Mouse (Mus musculus) adrenal gland, postnatal 10 days (tissue): ENCODE results near the gene 4930469K13Rik. TPM values are rescaled to one million over a fixed set of nuclear protein-coding genes. Genes with fewer than 3 reads are reported as not detected.

Experiments used
- DNase-seq: peaks from one replicate; pipeline ENCODE4 v3.0.0; 2021; ENCODE audit warnings: mixed read lengths
- total RNA-seq, 2 experiments: library from RNA; stranded (reverse); gene quantifications; 2 replicates each; pipeline ENCODE4 v1.2.3; 2021

The 4930469K13Rik gene
- total RNA-seq, 2 experiments from 2014 or later, result not detected

DNA sequence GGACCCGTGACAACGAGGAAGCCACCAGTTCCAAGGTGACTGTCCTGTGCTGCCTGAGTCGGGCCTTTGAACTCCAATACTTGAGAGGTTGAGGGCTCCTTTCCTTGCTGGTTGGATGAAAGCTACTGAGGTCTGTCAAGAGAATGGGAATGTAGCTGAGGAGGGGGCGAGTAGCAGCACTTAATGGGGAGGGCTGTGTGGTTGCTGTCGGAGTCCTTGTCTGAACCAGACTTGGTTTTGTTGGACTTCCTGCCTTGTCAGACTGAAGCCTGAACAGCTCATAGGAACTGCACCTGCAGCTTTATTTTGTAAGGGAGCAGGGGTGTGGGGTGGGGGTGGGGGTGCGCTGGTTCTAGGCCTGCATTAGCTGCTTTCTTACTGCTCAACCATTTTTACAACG lies 19.8 kb downstream of the 4930469K13Rik start:
- DNase-seq, result no peak

DNA sequence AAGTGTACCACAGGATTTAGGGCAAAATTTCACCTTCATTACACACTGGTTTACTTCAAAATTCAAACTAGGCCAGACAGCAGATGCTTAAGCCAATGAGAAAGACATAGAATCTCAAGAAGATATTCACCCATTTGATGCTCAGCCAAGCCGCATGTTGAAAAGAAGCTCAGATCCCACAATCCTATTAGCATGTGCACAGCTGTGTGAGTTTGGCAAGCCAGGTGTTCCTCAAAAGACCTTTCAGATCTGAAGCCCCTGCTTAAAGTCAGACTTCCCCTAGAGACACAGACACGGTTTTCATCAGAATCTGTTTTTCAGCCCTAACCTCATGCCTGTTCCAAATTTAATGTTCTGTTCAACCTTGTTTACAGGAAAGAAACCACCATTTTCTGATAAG lies 20.5 kb downstream of the 4930469K13Rik start:
- DNase-seq, result no peak

DNA sequence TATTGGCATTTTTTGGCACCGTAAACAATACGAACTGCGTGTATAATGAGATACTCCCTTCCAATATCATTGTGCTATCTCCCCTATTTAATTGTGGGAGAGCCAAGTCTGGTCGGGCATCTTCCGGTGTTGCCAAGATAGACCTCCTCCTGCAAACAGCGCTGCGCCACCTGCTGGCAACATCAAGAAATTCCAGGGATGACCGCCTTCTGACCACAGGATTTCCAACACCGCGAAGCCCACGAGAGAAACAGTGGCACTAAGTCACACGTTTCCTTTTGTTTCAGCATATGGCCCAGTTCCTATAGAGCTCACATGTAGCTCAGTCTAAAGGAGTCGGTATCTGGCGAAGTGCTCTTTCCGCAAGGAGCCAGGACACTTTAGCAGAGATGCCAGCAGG lies 24.6 kb downstream of the 4930469K13Rik start:
- peak; percentile 71 for DNase-seq

DNA sequence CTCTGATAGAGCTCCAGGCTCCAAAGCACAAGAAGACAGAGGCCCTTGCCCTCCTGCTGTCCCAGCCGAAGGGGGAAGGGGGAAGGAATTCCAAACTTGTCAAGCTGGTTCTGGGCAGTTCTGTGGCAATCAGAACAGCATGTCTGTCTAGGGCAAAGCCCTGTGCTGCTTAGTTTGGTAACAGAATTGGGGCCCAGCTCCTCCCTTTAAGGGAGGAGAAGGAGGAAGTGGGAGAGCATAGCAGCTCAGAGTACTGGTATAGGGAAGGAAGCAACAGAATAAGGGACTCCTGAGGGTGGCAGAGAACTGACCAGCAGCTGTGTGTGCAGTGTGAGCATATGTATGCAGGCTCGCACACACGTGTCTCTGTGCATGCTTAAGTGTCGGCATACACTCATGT lies 26.0 kb downstream of the 4930469K13Rik start:
- DNase-seq, result no peak

DNA sequence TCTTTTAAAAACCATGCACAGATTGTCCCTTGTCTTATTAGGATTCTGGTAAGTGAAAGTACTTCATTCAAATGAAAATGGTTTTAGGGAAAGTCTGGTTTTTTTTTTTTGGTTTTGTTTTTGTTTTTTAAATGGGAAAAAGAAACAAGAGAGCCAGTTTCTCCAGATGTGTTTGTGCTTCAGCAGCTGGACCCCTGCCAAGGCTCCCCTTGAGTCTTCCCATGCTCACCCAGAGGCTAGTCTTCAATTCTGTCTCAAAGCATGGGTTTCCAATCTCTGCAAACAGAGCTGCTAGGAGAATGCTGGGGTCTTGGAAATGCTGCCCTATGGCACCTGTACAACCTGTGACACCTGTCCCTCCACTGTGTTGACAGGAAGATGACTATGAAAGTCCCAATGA lies 27.8 kb downstream of the 4930469K13Rik start:
- no peak for DNase-seq

DNA sequence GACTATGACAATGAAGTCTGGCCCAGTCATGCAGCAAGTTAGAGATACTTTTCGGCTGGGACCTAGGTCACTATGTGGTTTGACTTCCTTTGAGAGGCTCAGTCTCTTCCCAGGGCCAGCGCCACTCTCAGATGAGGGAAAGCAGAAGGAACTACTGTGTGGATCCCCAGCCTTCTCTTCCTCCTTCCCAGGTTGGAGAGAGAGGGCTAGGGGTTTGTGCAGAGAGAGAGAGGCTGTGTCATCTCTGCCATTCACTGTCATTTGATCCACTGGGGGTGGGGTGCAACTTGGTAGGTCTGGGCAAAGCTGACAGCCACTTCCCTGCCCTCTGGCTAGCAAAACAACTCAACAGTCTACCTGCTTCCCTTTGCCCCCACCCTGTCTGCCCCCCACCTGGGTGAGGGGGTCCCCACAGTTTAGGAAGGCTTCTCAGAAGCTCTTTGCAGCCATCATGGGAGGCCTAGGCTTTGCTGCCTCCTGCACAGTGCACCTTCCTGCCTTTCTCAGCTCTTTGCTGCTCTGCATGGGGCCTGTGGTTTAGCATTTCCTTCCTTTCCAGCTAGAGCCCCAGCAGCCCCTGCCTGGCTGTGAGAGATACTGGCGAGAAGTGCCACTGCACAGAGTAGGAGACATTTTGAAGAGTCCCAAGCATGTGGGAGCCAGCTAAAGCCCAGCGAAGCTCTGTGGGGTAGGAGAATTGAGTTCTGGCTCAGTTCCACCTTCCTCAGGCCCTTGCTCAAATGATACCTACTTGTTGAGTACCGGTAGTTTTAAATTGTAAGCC lies 34.5 kb downstream of the 4930469K13Rik start:
- DNase-seq, result no peak

DNA sequence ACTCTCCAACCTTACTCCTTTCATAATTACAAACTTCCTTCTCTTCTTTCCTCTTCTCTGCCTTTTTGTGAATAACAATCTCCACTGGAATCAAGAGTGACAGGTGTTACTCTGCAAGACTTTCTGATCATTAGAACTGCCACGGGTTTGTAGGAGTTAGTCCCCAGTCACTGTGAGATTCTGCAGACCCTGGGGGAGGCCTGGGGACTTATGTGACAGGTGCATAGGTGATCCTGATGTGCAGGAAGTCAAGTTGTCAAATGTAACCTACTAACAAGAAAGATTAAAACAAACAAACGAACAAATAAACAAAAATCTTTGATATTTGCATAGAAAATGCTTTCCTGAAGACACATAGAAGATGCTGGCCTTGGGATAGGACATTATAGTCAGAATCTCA lies 35.1 kb downstream of the 4930469K13Rik start:
- no peak for DNase-seq

DNA sequence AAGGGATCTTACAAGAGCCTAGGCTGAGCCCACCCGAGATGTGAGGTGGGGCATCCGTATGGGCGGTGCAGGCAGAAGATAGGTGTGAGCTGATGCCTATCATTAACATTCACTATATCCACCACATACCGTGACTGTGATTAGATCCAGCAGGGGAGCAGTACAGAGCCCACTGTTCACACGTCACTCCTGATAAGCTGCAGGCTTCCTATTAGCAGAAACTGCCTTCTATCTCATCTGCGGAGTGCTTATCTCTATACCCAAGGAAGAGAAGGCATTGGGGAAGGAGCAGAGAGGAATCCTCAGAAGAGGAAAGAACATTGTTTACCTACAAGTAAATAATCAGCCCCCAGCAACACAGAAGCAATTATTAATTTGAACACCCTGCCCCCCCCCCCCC lies 36.6 kb downstream of the 4930469K13Rik start:
- DNase-seq, result no peak

DNA sequence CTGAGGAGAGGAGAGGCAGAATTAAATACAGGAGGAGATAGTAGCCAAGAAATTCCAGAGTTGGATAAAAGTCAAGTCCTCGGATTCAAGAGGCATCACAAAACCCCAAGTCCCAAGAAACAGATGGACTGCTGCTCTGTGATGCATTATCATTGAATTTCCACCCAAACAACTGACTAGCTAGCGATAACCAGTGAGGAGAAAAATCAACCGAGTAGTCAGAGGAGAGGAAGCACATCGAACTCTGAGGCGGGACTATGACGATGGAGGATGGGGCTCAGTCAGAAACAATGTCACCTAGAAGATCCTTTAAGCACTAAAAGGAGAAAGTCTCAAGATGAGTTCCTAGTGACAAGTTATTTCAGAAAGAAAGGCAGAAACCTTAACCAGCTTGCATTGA lies 39.4 kb downstream of the 4930469K13Rik start:
- DNase-seq, result no peak

DNA sequence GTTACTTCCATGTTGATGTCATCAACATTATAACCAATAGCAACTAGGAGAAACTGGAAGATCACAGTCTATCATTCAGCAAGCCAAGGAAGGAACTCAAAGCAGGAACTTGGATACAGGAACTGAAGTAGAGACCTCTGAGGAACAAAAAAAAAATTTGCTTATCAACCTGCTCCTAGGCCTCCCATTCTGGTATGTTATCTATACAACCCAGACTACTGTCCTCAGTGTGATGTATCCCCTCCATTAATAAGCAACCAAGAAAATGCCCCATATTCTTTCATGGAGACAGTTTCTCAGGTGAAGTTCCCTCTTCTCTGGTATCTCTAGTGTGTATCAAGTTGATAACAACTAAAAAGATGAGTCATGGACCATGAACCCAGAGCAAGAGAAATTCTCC lies 40.0 kb downstream of the 4930469K13Rik start:
- no peak for DNase-seq

DNA sequence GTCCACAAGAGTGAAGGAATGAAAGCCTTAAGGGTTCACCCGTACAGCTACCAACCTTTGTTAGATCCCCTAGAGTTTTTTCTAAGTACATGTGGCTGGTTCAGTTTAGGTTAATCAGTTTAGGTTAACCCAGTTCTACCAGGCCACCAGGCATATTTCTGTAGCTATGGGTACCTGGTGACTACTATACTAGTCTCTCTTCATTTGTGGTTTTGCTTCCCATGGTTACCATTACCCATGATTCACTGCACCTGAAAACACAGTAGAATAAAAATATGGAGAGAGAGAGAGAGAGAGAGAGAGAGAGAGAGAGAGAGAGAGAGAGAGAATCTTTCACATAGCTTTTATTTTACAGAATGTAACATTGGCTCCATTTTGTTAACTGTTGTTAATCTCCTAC lies 41.6 kb downstream of the 4930469K13Rik start:
- no peak for DNase-seq

DNA sequence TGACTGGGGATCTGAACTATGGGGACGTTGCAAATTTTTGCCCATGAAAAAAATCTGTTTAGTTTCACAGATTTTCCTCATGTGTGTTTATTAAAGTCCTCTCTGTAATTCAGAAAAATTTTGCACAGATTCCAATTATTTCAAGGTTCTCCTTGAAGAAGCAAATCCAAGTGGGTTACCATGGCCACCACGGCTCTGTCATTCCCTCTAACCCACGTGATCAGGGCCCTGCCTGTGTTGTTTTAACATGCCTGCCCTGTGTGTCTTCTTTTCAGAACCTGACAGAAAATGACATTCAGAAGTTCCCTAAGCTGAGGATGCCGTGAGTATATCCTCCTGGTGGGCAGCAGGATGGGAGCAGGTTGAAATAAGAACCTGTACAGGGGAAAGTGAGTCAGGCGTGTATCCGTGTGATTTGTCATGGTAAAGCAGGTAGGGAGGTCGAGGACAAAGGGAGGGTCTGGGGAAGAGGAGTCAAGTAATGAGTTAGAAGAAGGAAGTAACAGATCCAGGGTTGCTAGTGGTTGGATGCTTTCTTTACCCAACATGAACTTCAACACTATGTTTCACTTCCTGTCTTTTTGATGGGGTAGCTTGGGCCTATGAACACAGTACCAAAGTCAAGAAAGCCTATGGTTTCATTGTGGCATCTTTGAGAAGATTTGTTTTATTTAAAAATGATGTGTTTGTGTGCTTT lies 44.2 kb downstream of the 4930469K13Rik start:
- no peak for DNase-seq

DNA sequence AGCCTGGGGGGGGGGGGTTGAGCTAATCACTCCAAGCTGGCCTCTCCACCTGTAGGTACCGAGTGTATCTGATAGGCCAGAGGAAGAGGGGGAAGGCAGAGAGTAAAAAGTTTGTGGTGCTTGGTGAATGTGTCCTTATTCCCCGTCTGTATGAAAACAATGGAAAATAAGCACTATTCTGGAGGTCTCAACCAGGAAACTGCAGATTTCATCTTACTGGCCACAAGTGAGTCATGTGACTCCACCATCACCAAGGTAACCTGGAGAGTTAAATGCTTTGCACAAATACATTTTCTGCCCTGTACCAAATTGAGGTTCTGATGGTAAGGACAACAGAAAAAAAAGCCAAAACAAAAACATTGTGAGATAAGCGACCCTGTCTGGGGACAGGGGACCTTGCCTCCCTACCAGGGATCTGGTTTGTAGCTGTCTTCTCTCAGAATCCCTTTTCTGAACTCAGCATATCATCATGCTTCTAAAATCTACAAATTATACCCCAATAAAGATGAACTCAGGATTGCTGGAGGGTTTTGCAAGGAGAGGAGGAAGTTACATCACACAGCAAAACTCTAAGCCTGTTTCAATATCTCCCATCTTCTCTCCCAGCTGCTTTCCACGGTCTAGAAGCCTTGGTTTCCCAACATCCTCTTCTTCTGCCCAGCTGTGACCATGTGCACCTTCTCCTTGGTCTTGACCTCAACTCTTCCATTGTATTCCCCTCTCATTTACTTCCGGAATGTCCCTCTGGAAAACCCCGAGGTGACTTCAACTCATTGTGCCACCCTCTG lies 45.1 kb downstream of the 4930469K13Rik start:
- DNase-seq, result no peak

DNA sequence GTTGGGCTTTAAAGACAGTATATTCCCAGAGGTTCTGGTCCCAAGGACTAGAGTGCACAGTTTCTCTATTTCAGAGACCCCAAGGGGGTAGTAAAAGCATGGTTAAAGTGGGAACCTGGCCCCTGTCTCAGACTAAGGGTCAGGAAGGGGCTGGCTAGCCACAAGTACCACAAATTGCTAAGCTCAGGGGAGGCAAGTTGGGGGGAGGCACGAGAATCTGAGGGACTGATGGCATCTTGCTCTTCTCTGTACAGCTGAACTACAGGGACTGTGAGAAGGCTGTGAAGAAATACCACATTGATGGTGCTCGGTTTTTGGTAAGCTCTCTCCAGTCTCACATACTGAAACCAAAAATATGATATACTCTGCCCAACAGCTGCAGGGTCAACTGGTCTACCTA lies 47.7 kb downstream of the 4930469K13Rik start:
- no peak for DNase-seq

DNA sequence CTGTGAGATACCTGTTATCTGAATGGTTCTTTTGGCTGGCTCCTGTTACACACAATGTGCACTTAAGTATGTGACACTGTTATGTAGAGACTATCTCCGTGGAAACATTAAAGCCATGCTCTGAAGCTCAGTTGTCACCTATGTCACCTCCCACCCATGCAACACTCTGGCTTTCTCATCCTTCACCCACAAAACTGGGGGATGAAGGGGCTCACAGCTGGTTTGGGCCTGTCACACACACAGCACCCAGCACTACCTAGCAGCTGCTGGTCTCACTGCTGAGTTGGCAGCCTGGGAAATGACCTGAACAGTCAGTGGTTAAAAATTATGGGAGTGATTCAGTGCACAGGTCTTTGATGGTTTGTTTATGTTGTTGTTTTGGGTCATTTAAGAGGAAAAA lies 48.3 kb downstream of the 4930469K13Rik start:
- DNase-seq, result no peak

DNA sequence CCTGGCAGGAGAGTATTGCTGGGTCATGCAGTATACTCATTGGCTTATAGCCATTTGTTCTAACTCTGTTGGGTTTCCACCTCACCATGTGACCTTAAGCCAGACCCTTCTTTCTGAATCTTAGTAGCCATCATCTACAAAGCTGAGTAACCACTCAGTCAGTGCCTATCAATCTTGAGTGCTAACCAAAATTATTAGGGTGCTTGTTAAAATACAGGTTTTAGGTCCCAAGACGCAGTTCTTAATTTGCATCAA lies 49.3 kb downstream of the 4930469K13Rik start:
- DNase-seq, result no peak

DNA sequence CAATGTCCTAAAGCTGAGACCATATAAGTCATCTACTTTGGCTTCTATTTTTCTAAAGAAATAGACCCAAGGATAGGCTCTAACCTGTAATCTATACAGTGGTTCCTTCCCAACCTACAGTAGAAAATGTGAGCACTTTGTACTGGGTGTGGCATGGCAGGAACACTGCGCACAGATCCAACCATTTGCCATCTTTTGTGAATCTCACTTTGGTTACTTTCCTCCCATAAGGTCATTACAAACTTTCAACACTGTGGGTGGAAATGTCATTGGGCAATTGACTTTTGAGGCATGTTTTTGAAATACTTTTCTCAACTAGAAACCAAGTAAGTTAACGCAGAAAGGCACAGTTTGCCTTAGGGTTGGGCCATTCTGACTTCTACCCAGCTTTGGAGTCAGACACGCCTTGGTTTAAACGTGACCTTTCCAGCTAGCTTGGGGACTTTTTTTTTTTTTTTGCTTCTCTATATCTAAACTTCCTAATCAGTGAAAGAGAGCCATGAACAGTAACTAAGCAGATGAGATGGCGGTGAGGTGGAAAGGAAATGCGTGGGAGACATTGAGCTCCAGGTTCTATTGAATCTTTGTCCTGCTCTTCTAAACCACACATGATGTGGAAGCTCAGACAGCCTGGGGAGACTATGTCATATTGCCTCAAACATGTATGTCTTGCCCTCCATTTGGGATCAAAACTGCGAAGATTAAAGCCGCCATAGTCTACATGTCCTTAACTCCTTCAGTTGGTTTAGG lies 49.8 kb downstream of the 4930469K13Rik start:
- DNase-seq, result no peak

DNA sequence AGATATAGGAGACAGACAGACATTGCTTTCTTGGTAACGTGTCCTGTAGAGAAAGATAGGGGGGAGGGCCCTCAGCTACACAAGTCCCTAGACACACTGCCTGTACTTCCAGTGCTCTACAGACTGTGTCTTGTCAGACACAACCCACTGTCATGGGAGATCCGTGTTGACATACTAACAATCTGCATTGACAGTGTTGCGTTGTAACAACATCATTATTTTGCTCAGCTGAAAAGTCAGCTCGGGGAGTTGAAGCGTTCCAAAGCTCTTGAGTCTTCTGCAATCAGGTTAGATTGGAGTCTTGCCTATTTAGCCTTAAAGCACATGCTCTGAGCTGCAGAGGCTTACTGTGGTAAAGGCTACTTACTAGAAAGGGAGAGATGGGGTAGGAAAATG lies 50.8 kb downstream of the 4930469K13Rik start:
- DNase-seq, result no peak

DNA sequence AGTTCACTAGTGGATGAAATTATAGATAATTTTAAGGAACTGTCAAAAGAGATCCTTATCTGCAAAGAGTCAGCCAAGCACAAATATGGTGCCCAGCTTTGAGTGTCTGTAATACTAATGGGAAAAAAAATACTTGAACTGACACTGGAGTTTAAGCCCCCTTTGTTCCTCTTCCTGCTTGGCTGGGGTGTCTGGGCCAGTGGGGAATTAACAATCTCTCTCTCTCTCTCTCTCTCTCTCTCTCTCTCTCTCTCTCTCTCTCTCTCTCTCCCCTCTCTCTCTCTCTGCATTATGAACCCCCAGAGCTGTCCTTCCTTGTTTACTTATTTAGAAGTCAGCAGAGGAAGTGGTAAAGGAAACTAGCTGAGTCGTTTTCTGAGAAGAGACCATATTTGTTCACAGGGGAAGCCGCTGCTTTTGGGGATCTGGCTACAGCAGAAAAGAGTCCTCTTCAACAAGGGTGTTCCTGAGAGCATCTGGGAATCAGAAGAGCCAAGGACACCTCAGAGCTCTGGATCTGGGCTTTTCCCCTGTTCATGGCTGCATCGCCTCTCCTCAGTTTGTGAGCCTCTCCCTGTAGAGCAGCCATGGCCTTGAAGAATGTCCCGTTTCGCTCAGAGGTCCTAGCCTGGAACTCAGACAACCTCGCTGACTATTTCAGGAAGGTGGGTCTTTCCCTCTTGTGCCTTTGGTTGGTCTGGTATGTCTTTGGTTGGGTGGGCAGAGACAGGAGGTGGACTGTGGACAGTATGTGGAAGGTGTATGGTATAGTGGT lies 51.4 kb downstream of the 4930469K13Rik start, which contains the start of gene Lcp2:
Gene Lcp2 (plus strand): TSS at position 154 of the 775 bp plus-strand sequence.
- no peak for DNase-seq

DNA sequence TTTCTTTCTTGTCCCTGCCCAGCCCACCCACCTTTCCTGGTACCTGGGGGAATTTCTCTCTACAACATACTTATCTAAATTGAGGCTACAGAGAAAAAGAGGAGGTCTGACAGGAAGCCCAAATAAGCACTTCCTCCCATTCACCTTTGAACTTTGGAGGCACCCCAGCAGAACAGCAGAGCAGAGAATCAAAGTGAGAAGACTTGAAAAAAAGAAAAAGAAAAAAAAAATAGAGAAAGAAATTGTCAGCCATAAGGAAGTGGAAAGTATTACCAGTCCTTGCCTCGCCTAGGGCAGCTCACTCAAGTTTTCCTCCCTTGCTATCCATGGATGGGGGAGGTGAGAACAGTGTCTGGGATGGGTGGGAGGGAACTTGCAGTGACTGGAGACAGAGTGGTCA lies 55.5 kb downstream of the 4930469K13Rik start:
- DNase-seq, result no peak

DNA sequence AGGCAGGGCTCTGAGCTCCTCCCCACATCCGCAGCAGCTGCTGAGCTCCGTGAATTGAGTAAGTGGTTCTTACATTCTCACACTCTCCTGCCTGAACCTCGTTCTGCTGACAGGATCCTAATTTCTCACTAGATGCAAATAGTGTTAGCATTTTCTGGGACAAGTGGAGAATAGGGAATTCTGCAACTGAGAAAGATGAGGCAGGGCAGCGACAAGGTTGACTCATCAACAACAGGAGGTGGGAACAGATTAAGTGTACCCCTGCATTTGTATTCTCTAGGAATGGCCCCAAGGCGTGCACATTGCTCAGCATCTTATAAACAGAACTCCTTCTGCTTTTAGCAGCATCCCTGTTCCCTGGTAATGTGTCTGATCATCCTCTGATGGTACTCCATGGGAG lies 58.3 kb downstream of the 4930469K13Rik start:
- no peak for DNase-seq
